Mouse (Mus musculus) liver, postnatal 0 days (tissue): Measurements from ENCODE around the gene Clcn6.

ENCODE experiments used
- CTCF ChIP-seq: sonication (generic); IDR thresholded peaks from 2 replicates; pipeline ENCODE4 v1.5.1; 2016; ENCODE audit warnings: antibody characterized with exemption, low read depth
- EP300 ChIP-seq: IDR thresholded peaks from 2 replicates; pipeline ENCODE4 v1.6.1; 2016; ENCODE audit warnings: antibody characterized with exemption, low read depth, mild to moderate bottlenecking

DNA sequence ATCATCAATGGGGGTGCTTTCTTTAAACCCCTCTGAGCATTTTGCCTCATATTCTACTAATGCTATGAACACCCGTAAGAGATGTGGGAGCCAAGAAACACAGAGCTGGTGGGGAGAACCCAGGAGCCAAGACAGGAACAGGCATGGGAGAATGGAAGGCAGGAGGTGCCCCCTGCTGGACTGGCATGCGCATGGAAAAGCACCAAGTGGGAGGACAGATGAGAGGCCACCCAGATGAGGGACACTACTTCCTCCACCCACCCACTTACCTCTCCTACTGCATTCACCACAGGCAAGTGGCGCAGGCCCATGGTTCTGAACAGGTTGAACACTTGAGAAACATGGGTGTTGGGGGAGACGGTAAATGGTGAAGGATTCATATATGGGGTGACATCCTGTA is 30.2 kb downstream of the Clcn6 start:
- TF ChIP-seq CTCF: peak; percentile 67
- TF ChIP-seq EP300: no peak
